Mouse (Mus musculus): ENCODE measurements around the gene Orc5.
"Not testable (repeated sequence)": the region's sequence is repeated elsewhere in the genome, so short reads cannot be mapped to it uniquely, and the experiment has no call there.

DNA sequence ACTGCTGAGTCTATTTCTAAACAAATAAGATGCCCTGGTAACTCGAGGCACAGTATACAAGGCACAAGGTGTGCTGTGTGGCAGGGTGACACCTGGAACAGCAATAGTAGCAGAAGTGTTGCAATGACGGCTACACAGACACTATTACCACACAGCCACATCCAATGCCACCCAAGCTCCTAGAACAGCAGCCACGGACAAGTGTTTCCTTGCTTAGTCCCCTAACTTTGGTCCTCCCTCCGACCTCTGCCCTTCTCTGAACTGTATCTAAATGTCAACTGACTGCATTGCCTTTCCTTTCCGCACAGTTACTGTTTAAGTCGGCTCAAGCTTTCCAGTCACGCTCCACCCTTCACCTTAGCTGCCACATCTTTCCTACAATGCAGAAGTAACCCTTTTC is 36.0 kb downstream of the Orc5 start:
- not testable (repeated sequence) for TF ChIP-seq CTCF (IDR thresholded peaks at IDR 0.05; ENCODE audit: insufficient read depth, low read length); POLR2A (IDR thresholded peaks at IDR 0.05; ENCODE audit: borderline replicate concordance, extremely low read depth, low read depth, low read length)

All from lung, adult 2 months (tissue).